Mouse (Mus musculus): ENCODE data around the gene Gja1. TPM values are rescaled to one million over a fixed set of nuclear protein-coding genes. Genes with fewer than 3 reads are reported as not detected.

Gene Gja1
- polyA plus RNA-seq, 1 experiment, result 13.6 TPM

- Histone ChIP-seq H3K4me1 (ENCODE audit: control insufficient read depth, insufficient read depth, low read length) (peaks cover 2% of the 10 kb centered on the region; the same call in 1 of the 2 replicates), H3K36me3 (ENCODE audit: control insufficient read depth, insufficient read depth, low read length) (no peaks in the 10 kb centered on the region), H3K27me3 (ENCODE audit: control insufficient read depth, insufficient read depth, low read length) (no peaks in the 10 kb centered on the region), H3K4me3 (ENCODE audit: control insufficient read depth, low read depth, low read length) (peak overlapping the region; percentile 22), H3K27ac (ENCODE audit: control insufficient read depth, insufficient read depth, low read depth, low read length) (no peak overlapping the region)
- TF ChIP-seq CTCF (IDR thresholded peaks at IDR 0.05; ENCODE audit: control insufficient read depth, insufficient read depth, insufficient replicate concordance, low read depth, low read length) (no peak), POLR2A (IDR thresholded peaks at IDR 0.05; ENCODE audit: control insufficient read depth, low read depth, low read length) (no peak)
These were observed 60.2 kb downstream of the Gja1 start for GRCm38 (mm10) chr10:56437290-56437689.

- Histone ChIP-seq H3K4me1 (ENCODE audit: control insufficient read depth, insufficient read depth, low read length) (peaks cover 2% of the 10 kb centered on the region; the same call in 1 of the 2 replicates), H3K36me3 (ENCODE audit: control insufficient read depth, insufficient read depth, low read length) (no peaks in the 10 kb centered on the region), H3K27ac (ENCODE audit: control insufficient read depth, insufficient read depth, low read depth, low read length) (no peak overlapping the region), H3K27me3 (ENCODE audit: control insufficient read depth, insufficient read depth, low read length) (no peaks in the 10 kb centered on the region), H3K4me3 (ENCODE audit: control insufficient read depth, low read depth, low read length) (no peak overlapping the region)
- TF ChIP-seq CTCF (IDR thresholded peaks at IDR 0.05; ENCODE audit: control insufficient read depth, insufficient read depth, insufficient replicate concordance, low read depth, low read length) (no peak), POLR2A (IDR thresholded peaks at IDR 0.05; ENCODE audit: control insufficient read depth, low read depth, low read length) (no peak)
These were observed 62.5 kb downstream of the Gja1 start for GRCm38 (mm10) chr10:56439638-56440037.

- Histone ChIP-seq H3K27ac (ENCODE audit: control insufficient read depth, insufficient read depth, low read depth, low read length) (no peak overlapping the region), H3K27me3 (ENCODE audit: control insufficient read depth, insufficient read depth, low read length) (no peaks in the 10 kb centered on the region), H3K4me3 (ENCODE audit: control insufficient read depth, low read depth, low read length) (no peak overlapping the region), H3K4me1 (ENCODE audit: control insufficient read depth, insufficient read depth, low read length) (no peaks in the 10 kb centered on the region), H3K36me3 (ENCODE audit: control insufficient read depth, insufficient read depth, low read length) (no peaks in the 10 kb centered on the region)
- TF ChIP-seq POLR2A (IDR thresholded peaks at IDR 0.05; ENCODE audit: control insufficient read depth, low read depth, low read length) (no peak), CTCF (IDR thresholded peaks at IDR 0.05; ENCODE audit: control insufficient read depth, insufficient read depth, insufficient replicate concordance, low read depth, low read length) (no peak)
These were observed 67.3 kb downstream of the Gja1 start for GRCm38 (mm10) chr10:56444457-56444856.

- TF ChIP-seq CTCF (IDR thresholded peaks at IDR 0.05; ENCODE audit: control insufficient read depth, insufficient read depth, insufficient replicate concordance, low read depth, low read length) (no peak), POLR2A (IDR thresholded peaks at IDR 0.05; ENCODE audit: control insufficient read depth, low read depth, low read length) (no peak)
- Histone ChIP-seq H3K4me1 (ENCODE audit: control insufficient read depth, insufficient read depth, low read length) (no peaks in the 10 kb centered on the region), H3K27me3 (ENCODE audit: control insufficient read depth, insufficient read depth, low read length) (no peaks in the 10 kb centered on the region)
These were observed 71.9 kb downstream of the Gja1 start for GRCm38 (mm10) chr10:56449030-56449429.

More at GRCm38 (mm10) chr10:56449030-56449429, 71.9 kb downstream of the Gja1 start:
- Histone ChIP-seq H3K4me3 (ENCODE audit: control insufficient read depth, low read depth, low read length) (no peak overlapping the region), H3K36me3 (ENCODE audit: control insufficient read depth, insufficient read depth, low read length) (no peaks in the 10 kb centered on the region), H3K27ac (ENCODE audit: control insufficient read depth, insufficient read depth, low read depth, low read length) (no peak overlapping the region)

Other genes starting within 250 kb of the Gja1 start
- gene Tbc1d32, start 148.6 kb upstream of the Gja1 start, polyA plus RNA-seq (2012; rRNA removed), result 2.0 and 2.5 TPM in 2 replicates

All from testis, adult 2 months (tissue).